Mouse (Mus musculus): ENCODE results near the gene Gm9844. TPM values are rescaled to one million over a fixed set of nuclear protein-coding genes. Genes with fewer than 3 reads are reported as not detected.

The Gm9844 gene
- polyA plus RNA-seq, 1 experiment from 2014 or later = 25.5 TPM

- Histone ChIP-seq H3K36me3 (ENCODE audit: insufficient read depth) (peaks cover 24% of the 10 kb centered on the region), H3K4me3 (ENCODE audit: low read depth, low read length) (no peak overlapping the region), H3K27ac (ENCODE audit: low read depth) (peak overlapping the region; percentile 65; the same call in 1 of the 2 replicates), H3K27me3 (ENCODE audit: insufficient read depth, low read length) (no peaks in the 10 kb centered on the region), H3K9me3 (ENCODE audit: low read depth, low read length) (no peaks in the 10 kb centered on the region), H3K4me2 (peak overlapping the region; percentile 41), H3K4me1 (ENCODE audit: insufficient read depth) (peaks cover 9% of the 10 kb centered on the region), H3K9ac (peak overlapping the region; percentile 17; the same call in 1 of the 2 replicates)
- ATAC-seq (ENCODE audit: insufficient read depth) (no peak), DNase-seq (no peak)
- 22% methylated on average over 6 of the region's 6 CpGs for WGBS
- TF ChIP-seq CTCF (IDR thresholded peaks at IDR 0.05; ENCODE audit: low read depth) = no peak
Observed at GRCm38 (mm10) chr7:24906551-24906950, 44.5 kb downstream of the Gm9844 start.

GRCm38 (mm10) chr7:24907211-24907748 lies 45.3 kb downstream of the Gm9844 start:
- Histone ChIP-seq H3K4me1 (ENCODE audit: insufficient read depth) (peaks cover 9% of the 10 kb centered on the region), H3K27ac (ENCODE audit: low read depth) (peak overlapping the region; percentile 65), H3K27me3 (ENCODE audit: insufficient read depth, low read length) (no peaks in the 10 kb centered on the region), H3K9ac (no peak overlapping the region), H3K4me3 (ENCODE audit: low read depth, low read length) (0 out of 2 replicates have a peak overlapping the region, but pooled peaks have one; percentile 6), H3K4me2 (peak overlapping the region; percentile 41), H3K9me3 (ENCODE audit: low read depth, low read length) (no peaks in the 10 kb centered on the region), H3K36me3 (ENCODE audit: insufficient read depth) (peaks cover 31% of the 10 kb centered on the region)
- 27% methylated on average over 13 of the region's 13 CpGs for WGBS
- DNase-seq (peak; percentile 67), ATAC-seq (ENCODE audit: insufficient read depth) (peak; percentile 0; the same call in 1 of the 2 replicates)
- TF ChIP-seq CTCF (IDR thresholded peaks at IDR 0.05; ENCODE audit: low read depth) = peak; percentile 42; the same call in 1 of the 2 replicates

Other genes with a start within 250 kb of the Gm9844 start
- 0.14 TPM in 1 of 2 replicates, not detected in the other for gene Lypd3, start 225.7 kb upstream of the Gm9844 start, polyA plus RNA-seq (2014; fragmentation: Nextera tagmentation; extraction: Ambion mirVana)
- gene Tex101, start 185.5 kb upstream of the Gm9844 start, polyA plus RNA-seq (2014; fragmentation: Nextera tagmentation; extraction: Ambion mirVana) = not detected in 2 replicates
- not detected in 2 replicates for gene BC049730, start 153.0 kb upstream of the Gm9844 start, polyA plus RNA-seq (2014; fragmentation: Nextera tagmentation; extraction: Ambion mirVana)
- not detected in 2 replicates for gene Gm4763, start 135.3 kb upstream of the Gm9844 start, polyA plus RNA-seq (2014; fragmentation: Nextera tagmentation; extraction: Ambion mirVana)
- gene Cd177, start 101.9 kb upstream of the Gm9844 start, polyA plus RNA-seq (2014; fragmentation: Nextera tagmentation; extraction: Ambion mirVana) = 0.13 TPM in 1 of 2 replicates, not detected in the other
- gene Ceacam10, start 85.0 kb upstream of the Gm9844 start, polyA plus RNA-seq (2014; fragmentation: Nextera tagmentation; extraction: Ambion mirVana) = not detected in 2 replicates
- gene Lypd4, start 7.7 kb downstream of the Gm9844 start, polyA plus RNA-seq (2014; fragmentation: Nextera tagmentation; extraction: Ambion mirVana) = not detected in 2 replicates
- gene Dmrtc2, start 7.8 kb downstream of the Gm9844 start, polyA plus RNA-seq (2014; fragmentation: Nextera tagmentation; extraction: Ambion mirVana) = not detected in 2 replicates
- 3,015 and 3,069 TPM in 2 replicates for gene Rps19, start 22.2 kb downstream of the Gm9844 start, polyA plus RNA-seq (2014; fragmentation: Nextera tagmentation; extraction: Ambion mirVana)
- gene Cd79a, start 35.2 kb downstream of the Gm9844 start, polyA plus RNA-seq (2014; fragmentation: Nextera tagmentation; extraction: Ambion mirVana) = 0.16 and 0.24 TPM in 2 replicates
- 109 and 120 TPM in 2 replicates for gene Arhgef1, start 40.7 kb downstream of the Gm9844 start, polyA plus RNA-seq (2014; fragmentation: Nextera tagmentation; extraction: Ambion mirVana)
- not detected in 2 replicates for gene Gm4881, start 82.3 kb downstream of the Gm9844 start, polyA plus RNA-seq (2014; fragmentation: Nextera tagmentation; extraction: Ambion mirVana)
- 130 and 131 TPM in 2 replicates for gene Rabac1, start 110.5 kb downstream of the Gm9844 start, polyA plus RNA-seq (2014; fragmentation: Nextera tagmentation; extraction: Ambion mirVana)
- gene Atp1a3, start 143.7 kb downstream of the Gm9844 start, polyA plus RNA-seq (2014; fragmentation: Nextera tagmentation; extraction: Ambion mirVana) = 0.74 and 0.89 TPM in 2 replicates
- 6.7 and 6.8 TPM in 2 replicates for gene Grik5, start 210.1 kb downstream of the Gm9844 start, polyA plus RNA-seq (2014; fragmentation: Nextera tagmentation; extraction: Ambion mirVana)
- gene Zfp574, start 210.4 kb downstream of the Gm9844 start, polyA plus RNA-seq (2014; fragmentation: Nextera tagmentation; extraction: Ambion mirVana) = 29.9 and 30.7 TPM in 2 replicates